Mouse (Mus musculus): ENCODE results near the gene Qpctl.
"Not testable (repeated sequence)": the region's sequence is repeated elsewhere in the genome, so short reads cannot be mapped to it uniquely, and the experiment has no call there.

Gene Qpctl

DNA sequence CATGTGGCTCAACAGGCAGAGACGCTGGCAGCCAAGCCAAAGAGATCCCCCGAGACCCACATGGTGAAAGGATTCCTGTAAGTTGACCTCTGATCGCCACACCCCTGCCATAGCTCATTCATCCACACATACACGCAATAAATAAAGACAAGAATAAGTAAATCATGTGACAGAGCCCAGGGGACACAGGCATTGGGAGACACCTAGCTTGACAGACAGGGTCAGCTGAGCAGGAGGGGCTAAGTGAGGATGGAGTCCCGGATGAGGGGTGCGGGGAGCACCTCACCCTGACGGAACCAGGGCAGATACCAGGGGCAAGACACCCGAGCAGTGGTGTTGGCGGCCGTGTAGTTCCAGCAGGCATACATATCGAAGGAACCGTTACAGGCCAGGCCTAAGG, 14.7 kb upstream of the Qpctl start:
- no peak for DNase-seq (ENCODE audit: low spot score)

DNA sequence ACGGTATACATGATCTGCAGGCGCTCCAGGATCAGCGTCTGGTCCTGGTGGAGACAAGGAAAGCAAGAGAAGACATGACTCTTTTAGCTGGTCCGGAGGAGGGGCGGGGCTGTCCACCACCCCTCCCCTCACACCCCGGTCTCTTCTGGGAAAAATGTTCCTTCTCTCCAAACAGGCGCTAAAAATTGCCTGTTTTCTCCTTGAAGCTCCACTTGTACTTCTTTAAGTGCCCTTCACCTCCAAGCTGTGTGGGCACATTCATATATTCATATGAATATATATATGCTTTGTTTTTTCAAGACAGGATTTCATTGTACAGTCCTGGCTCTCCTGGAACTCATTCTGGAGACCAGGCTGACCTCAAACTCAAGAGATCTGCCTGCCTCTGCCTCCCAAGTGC, 13.8 kb upstream of the Qpctl start:
- DNase-seq (ENCODE audit: low spot score): no peak

DNA sequence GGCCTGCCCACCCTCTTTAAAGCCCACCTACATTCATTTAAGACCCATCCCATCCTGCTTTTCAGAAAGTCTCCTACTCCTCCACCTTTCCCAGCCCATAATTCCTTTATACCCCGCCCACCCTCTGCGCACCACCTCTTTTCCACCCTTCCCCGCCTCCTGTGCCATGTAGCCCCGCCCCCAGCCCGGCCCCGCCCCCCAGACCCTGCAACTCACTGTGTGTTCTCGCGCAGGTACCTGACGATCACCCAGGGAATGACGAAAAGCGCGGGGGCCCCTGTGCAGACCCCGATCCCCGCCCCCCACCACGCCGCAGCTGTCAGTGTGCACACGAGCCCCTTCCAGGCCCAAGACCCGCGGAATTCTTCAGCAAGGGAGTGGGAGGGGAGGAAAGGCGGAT, 11.0 kb upstream of the Qpctl start:
- DNase-seq (ENCODE audit: low spot score): no peak

DNA sequence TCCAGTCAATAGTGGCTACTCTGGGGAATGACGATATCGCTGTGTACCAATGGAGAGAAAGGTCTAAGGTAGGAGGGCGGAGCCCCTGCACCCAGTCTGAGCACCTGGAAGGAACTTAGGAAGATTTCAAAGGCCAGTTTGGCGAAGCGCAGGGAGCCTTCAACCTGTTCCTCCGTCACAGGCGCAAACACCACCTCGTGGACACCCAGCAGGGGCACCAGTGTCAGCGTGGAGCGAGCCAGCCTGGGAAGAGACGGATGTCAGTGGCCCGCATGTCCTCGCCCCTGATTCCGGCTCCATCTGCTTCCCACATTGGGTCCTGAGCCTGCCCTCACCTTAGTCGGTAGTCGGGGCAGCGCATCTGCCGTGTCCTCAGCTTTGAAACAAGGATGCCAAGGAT, 10.3 kb upstream of the Qpctl start:
- DNase-seq (ENCODE audit: low spot score): no peak

DNA sequence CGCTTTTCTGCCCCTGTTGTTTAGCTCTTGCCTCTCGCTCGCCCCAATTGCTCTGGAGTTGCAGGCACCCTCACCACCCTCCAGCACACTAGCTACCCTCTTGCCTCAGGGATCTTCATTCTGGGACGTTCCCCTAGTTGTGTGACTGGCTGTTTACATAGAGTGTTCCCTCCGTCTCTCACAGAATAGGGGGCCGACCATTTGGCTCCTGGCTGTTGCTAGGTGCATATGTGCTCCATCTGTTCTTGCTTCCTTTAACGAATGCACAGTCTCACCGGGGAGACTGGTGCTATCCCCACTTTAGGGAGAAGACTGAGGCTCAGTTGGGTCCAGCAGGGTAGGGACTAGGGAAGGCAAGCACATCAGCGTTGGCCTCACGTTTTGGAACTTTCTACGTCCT, 9.5 kb upstream of the Qpctl start:
- DNase-seq (ENCODE audit: low spot score): no peak

DNA sequence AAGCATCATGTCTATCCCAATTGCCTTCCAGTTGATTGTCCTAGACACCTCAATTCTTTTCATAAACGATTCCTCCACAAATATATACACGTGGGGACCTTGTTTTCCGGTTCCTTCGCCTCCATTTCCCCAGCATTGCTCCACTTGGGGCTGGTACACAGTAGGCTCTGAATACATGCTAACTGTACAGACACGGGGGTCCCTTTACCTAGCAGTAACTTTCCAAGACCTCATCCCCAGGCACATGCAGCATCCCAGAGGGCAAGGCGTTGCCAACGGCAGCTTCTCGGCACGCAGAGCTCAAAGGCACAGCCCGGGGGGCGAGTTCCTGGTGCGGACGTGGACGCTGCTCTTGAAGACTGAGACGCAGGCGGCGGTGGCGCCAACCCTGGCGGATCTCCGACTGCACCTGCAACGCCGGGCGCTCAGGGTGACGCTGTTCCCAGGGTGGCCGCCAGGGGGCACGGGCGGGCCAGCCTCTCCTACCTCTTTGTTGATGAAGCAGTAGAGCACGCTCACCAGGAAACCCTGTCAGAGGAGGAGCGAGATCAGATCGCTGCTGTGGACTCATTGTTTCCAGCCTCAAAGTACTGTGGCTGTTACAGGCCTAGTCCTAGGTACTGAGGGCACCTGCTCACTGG, 8.2 kb upstream of the Qpctl start:
- DNase-seq (ENCODE audit: low spot score): peak; percentile 93

DNA sequence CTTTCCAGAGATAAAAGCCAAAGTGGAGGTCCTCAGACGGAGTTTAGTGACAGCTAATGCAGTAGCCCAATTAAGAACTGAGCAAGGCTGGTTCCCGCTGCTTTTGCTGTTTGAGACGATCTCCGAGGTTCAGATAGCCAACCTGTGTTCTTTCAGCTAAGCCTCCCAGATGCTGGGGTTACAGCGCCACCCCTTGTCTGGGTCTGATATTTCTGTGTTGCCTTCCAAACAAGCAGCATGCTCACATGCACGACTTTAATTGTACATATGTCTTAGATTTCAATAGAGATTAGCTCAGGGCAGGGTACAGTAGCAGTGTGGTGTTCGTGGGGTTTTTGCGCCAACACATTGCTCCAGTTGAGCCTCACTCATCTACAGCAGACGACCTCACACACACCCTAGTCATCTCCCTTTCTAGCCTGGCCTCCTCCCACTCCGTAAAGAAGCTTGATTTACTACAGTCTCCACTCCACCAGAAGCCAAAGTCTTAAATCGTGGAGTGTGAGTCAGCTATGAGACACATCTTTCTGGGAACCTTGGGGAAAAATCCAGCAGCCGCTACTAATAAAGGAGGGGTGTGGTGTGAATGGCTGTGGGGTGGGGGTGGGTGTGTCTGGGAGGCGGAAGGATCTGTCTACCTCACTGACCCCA, 6.9 kb upstream of the Qpctl start:
- DNase-seq (ENCODE audit: low spot score): no peak

DNA sequence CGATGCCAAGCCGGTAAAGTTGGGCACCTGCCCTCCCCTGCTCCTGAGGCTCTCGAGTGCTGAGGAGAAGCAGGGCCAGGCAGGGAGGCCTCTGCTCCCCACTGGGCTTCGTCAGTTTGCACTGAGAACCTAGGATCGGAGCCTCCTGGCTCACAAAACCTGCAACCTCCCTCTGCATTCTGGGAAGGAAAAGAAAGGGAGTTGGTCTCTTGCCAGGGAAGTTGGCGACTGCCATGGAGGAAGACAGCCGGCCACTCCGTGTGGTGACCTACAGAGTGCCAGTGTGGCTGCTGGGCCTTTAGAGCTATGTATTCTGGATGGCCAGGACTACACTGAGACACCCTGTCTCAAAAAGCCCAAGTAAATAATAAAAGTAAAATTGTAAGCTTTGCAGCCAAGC, 5.7 kb upstream of the Qpctl start:
- DNase-seq (ENCODE audit: low spot score): no peak

DNA sequence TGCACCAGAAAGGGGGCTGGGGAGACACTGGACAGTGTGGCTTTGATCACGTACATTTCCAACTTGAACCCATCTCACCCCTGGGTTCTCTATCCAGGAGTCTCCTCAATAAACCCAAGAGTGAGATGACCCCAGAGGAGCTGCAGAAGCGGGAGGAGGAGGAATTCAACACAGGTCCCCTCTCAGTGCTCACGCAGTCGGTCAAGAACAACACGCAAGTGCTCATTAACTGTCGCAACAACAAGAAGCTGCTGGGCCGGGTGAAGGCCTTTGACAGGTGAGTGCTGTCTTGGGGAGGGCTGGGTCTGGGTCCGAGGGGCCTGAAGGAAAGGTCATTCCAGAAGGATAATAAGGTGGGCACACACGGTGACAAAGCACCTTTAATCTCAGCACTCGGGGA, 2.0 kb upstream of the Qpctl start:
- DNase-seq (ENCODE audit: low spot score): not testable (repeated sequence)

DNA sequence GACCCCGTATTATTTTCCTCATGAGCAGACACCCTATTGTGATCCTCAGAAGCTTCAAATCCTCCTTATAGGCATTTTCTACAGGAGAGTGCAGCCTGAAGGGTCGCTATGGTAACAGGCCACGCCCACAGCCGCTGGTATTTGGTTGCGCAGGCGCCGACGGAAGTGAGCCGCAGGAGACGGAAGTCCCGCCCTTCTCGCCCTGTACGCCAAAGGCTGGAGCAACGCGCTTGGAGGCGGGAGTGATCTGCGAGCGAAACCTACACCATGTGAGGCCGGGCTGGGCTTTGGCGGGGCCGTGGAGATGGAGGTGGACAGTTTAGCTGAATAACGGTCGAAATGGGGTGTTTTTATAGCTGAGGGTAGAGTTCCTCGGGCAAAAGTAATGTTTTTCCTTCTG, 535 bp upstream of the Qpctl start, which contains the start of gene Snrpd2:
Gene Snrpd2, plus strand, starts transcription at position 97 of the 400 bp plus-strand sequence.
- DNase-seq (ENCODE audit: low spot score): peak; percentile 96

DNA sequence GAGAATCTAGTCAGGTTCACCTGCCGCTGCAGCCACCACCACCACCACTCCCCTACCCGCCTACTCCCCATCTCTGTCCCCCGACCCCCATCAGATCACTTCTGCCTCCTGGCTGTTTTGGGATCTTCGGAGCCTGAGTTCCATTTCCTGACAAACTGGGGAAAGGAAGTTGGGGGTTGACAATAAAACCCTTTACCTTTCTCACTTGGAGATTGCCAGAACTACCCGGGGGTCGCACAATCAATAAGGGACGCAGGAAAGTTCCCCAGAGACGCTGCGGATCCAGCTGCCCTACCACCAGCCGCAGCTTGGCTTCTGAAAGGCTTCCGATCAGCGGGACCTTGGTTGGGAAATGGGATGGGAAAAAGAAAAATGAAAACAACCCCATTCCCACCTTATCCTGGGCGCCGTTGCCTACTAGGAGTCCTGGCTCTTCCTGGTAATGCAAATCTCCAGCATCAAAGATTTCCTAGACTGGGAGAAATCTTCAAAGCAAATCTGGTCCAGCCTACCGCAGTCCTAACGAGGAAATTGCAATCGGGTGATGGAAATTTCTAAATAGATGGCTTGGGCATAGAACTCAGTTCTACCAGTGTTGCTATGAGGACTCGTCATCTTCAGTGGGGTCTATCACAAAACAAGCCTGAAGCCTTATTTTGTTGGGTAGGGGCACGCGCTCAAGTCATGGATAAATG, 764 bp downstream of the Qpctl start:
- no peak for DNase-seq (ENCODE audit: low spot score)

DNA sequence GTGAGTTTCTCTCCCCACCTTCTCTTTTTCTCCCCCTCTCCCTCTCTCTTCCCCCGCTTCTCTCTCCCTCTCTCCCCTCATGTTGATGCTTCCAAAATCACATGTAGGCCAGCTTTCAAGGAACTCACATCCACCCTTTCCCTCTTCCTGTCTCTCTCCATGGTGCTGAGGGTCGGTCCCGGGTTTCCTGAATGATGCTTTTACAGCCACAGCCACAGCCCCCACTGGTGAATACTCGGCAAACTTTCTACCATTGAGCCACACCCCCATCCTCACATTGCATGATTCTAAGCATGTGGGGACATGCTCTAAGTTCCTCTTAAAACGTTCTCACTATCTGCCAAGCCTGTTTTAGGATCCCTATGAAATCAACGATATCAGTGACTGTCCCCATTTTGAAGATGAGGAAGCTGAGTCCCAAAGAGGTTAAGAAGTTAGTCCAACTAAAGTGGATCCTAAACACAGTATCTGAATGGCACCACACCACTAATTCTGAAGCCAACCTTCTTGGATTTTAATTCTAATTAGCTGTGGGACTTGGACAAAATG, 1.5 kb downstream of the Qpctl start:
- DNase-seq (ENCODE audit: low spot score): no peak

DNA sequence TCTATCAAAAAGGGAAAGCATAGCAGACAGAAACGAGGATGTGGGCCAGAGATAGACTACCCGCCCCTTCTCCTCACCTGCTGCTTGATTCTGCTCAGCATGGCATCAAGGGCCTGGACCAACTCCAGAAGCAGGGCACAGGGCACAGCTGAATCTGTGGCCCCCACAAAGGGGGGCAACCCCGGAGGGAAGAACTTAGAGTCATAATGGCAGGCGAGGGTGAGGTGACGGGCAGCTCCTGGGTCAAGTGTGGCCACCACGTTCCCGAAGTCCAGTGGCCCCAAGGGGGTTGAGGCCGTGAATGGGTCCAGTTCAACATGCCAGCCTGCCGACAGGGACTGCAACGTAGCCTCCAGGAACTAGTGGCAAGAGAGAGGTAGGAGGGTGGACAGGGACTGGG, 2.3 kb downstream of the Qpctl start:
- no peak for DNase-seq (ENCODE audit: low spot score)

DNA sequence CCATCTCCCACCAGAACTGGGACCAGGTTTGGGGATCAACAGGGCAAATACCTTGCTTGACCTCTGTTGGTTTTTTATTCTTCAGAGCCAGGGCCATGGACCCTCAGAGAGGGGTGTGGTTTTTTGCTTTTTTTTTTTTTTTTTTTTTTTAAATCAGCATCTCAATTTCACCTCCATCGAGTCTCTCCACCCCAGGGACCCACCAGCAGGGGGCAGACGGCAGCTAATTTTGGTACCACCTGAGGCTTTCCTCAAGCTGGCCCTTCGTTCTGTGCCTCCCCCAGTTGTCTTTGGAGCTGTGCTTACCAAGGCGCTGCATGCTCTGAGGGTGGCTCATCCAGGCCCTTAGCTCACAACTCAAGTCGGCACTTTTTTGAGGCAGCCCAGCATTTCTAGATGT, 11.7 kb downstream of the Qpctl start:
- DNase-seq (ENCODE audit: low spot score): peak; percentile 51

DNA sequence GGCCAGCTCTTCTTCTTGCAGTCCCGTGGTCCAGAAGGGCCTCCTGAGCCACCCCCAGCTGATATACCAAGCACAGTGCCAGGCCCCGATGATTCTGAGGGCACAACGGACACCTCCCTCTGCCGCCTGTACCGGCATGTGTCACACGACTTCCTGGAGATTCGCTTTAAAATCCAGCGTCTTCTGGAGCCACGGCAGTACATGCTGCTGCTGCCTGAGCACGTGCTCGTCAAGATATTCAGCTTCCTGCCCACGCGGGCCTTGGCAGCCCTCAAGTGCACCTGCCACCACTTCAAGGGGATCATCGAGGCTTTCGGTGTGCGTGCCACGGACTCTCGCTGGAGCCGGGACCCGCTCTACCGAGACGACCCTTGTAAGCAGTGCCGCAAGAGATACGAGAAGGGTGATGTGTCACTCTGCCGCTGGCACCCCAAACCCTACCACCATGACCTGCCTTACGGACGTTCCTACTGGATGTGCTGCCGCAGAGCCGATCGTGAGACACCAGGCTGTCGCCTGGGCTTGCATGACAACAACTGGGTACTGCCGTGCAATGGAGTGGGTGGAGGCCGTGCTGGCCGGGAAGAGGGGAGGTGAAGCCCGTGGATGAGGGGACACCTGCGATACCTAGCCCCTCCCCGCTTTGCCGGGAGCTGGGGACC, 12.3 kb downstream of the Qpctl start:
- no peak for DNase-seq (ENCODE audit: low spot score)

DNA sequence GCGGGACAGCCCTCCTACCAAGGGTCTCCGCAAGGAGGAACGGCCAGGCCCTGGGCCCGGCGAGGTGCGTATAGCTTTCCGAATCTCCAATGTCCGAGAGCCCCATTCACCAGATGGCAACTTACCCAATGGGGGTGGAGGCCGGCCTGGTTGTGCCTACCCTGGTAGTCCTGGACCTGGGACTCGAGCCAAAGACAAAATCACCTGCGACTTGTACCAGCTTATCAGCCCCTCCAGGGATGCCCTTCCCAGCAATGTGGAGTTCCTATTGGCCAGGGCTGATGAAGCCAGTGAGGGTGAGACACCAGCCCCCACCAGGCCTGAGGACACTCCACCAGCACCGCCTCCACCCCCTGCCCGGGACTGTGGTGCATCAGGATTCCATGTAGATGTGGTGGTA, 12.9 kb downstream of the Qpctl start:
- no peak for DNase-seq (ENCODE audit: low spot score)

DNA sequence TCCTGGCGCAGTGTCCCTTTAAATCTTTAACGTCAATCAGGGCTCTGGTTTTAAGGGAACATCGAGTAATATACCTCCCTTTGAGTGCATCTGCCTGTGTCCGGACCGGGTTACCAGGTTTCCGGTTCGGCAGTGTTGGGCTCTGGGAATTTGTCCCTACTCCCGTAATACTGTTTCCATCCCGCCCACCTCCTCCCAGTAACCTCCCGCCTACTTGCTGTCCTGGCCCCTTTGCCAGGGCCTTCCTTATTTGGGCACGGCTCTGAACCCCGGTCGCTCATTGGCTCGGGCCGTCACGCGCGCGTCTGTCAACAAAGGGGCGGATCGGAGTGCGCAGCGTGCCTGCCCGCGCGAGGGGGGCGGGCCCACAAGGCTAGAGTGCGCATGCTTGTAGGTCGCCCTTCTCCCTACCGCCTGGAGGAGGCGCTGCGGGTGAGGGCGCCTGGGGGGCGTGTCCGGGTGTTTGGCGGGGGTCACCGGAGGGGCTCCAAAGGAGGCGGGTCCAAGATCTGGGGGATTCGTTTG, 17.7 kb downstream of the Qpctl start:
- peak; percentile 95 for DNase-seq (ENCODE audit: low spot score)

DNA sequence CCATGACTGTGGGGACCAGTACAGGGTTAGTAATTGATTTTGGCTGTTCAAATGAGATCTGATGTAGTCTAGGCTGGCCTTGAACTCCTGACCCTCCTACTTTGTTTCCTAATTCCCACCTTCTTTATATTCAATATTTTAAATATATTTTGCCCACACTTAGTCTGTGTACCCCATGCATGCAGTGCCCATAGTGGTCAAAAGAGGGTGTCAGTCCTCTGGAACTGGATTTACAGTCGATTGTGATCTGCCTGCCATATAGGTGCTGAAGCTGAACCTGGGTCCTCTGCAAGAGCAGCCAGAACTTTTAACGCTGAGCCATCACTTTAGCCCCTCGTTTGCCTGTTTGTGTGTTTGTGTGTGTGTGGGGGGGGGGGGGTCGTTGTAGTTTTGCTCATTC, 18.4 kb downstream of the Qpctl start:
- DNase-seq (ENCODE audit: low spot score): no peak

DNA sequence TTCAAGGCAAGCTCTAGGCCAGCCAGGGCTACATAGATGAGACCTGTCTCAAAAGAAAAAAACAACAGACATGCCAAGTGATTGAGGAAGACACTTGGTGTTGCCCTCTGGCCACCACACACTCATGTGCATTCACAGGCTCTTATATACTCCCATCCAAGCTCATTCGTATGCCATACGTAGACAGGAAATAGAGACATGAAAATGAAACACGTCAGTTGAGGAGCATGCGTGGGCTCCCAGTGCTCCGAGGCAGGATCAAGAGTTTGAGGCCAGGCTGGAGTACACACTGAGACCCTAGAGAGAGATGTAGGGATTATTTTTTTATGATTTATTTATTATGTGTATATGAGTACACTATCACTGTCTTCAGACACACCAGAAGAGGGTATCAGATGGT, 19.7 kb downstream of the Qpctl start:
- DNase-seq (ENCODE audit: low spot score): no peak

DNA sequence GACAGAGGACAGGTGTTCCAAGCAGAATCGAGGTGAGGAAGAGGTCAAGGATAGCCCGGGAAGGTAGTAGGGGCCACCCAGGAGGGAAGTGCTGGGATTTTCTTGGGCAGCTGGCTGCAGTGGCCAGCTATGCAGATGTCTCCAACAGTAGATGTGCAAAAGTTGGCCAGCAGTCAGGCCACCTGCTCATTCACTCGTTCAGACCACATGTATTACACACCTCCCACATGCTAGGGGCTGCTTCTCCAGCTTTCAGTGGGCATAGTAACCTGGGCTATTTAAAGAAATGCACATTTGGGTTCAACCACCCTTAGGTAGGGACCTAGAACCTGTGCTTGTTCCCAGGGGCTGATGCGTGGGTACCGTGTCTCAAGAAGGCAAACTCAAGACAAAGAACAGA, 21.3 kb downstream of the Qpctl start:
- no peak for DNase-seq (ENCODE audit: low spot score)

DNA sequence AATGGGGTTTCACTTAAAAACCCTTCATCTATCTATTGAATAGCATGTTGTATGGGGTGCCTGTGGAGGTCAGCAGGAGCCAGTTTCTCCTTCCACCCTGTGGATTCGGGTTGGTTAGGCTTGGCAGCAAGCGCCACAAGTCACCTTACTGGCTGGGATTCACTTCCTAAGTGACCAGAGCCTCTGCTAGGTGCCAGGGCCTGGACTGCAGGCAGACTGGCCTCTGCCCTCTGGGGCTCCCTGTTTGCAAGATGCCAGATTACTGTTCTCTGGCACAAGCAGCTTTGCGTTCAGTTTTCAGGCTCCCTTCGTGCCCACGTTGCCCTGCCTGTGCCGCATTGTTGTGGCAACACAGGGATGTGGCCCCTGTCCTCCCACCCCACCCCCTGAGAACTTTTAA, 24.4 kb downstream of the Qpctl start:
- DNase-seq (ENCODE audit: low spot score): no peak

DNA sequence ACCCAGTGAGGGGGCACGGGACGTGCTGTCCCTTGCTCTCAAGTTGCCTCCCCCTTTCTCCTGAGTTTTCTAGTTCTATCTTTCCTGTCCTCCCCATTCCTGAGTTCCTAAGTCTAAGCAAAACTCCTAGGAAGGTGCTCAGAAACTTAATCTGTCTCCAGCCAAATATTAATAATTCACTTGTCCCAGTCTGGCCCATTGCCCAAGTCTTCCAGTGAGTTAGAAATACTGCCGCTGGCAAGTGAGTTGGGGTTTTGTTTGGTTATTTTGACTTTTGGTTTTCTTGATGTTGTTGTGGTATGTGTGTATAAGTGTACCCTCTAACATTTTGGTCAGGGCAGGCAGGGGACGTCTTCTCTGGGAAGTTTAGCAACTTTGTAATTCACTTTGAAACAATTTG, 27.4 kb downstream of the Qpctl start:
- no peak for DNase-seq (ENCODE audit: low spot score)
